Mouse (Mus musculus) CD4-positive helper T cell, adult 2 months (primary cell): ENCODE results near the gene Sod1.
"Not testable (repeated sequence)": the region's sequence is repeated elsewhere in the genome, so short reads cannot be mapped to it uniquely, and the experiment has no call there.

Source experiments
- DNase-seq: peaks from one replicate; pipeline ENCODE4 v3.0.0-alpha.2; 2012; ENCODE audit warnings: low read depth, missing footprints, low spot score

Sod1 gene

GRCm38 (mm10) chr16:90210717-90211116, 9.8 kb upstream of the Sod1 start:
- DNase-seq = no peak

- no peak for DNase-seq
Measured at GRCm38 (mm10) chr16:90211767-90212166, 8.8 kb upstream of the Sod1 start.

GRCm38 (mm10) chr16:90213477-90214339, 6.8 kb upstream of the Sod1 start:
- no peak for DNase-seq

- DNase-seq = peak; percentile 19
Measured at GRCm38 (mm10) chr16:90214731-90215565, 5.6 kb upstream of the Sod1 start.

GRCm38 (mm10) chr16:90215879-90216278, 4.7 kb upstream of the Sod1 start:
- not testable (repeated sequence) for DNase-seq

GRCm38 (mm10) chr16:90216414-90216813, 4.1 kb upstream of the Sod1 start:
- no peak for DNase-seq

- DNase-seq = no peak
Measured at GRCm38 (mm10) chr16:90217356-90217755, 3.2 kb upstream of the Sod1 start.

GRCm38 (mm10) chr16:90217926-90218325, 2.6 kb upstream of the Sod1 start:
- no peak for DNase-seq

- not testable (repeated sequence) for DNase-seq
Measured at GRCm38 (mm10) chr16:90219445-90219844, 1.1 kb upstream of the Sod1 start.

- DNase-seq = no peak
Measured at GRCm38 (mm10) chr16:90220892-90221431, 408 bp downstream of the Sod1 start.

- peak; percentile 35 for DNase-seq
Measured at GRCm38 (mm10) chr16:90221441-90222070, 1.0 kb downstream of the Sod1 start.

- DNase-seq = no peak
Measured at GRCm38 (mm10) chr16:90229897-90230296, 9.3 kb downstream of the Sod1 start.

GRCm38 (mm10) chr16:90231302-90231701, 10.7 kb downstream of the Sod1 start:
- no peak for DNase-seq

GRCm38 (mm10) chr16:90233702-90234101, 13.1 kb downstream of the Sod1 start:
- DNase-seq = no peak

GRCm38 (mm10) chr16:90234617-90235016, 14.1 kb downstream of the Sod1 start:
- no peak for DNase-seq

GRCm38 (mm10) chr16:90235188-90235587, 14.6 kb downstream of the Sod1 start:
- DNase-seq = no peak

- DNase-seq = no peak
Measured at GRCm38 (mm10) chr16:90239128-90239746, 18.7 kb downstream of the Sod1 start.

- DNase-seq = no peak
Measured at GRCm38 (mm10) chr16:90241875-90242274, 21.3 kb downstream of the Sod1 start.

GRCm38 (mm10) chr16:90242426-90243304, 22.1 kb downstream of the Sod1 start:
- DNase-seq = no peak

- no peak for DNase-seq
Measured at GRCm38 (mm10) chr16:90250099-90250498, 29.5 kb downstream of the Sod1 start.
